Mouse (Mus musculus): ENCODE results near the gene Snx7. TPM values are rescaled to one million over a fixed set of nuclear protein-coding genes. Genes with fewer than 3 reads are reported as not detected.

Gene Snx7
- 23.4 and 25.3 TPM in 2 replicates for polyA plus RNA-seq (2012; rRNA removed; ENCODE audit: low replicate concordance)

GRCm38 (mm10) chr3:117868637-117869323, at the start of gene Snx7:
Gene Snx7 (minus strand): TSS chr3:117868936.

Measured in subcutaneous adipose tissue, adult 2 months (tissue).